Mouse (Mus musculus): ENCODE measurements at regions not wholly inside any gene's neighbourhood (a gene's known extent, or its start where the extent isn't known, plus 50 kb on each side); places are given as distances from the start of the nearest gene placed in this dataset.

GRCm38 (mm10) chr3:156205246-156205645 is 356.3 kb upstream of the Negr1 start:
- no peaks in the 10 kb centered on the region for H3K36me3 ChIP-seq
- 85% methylated on average over 3 of the region's 3 CpGs for WGBS
- no peak for ATAC-seq (ENCODE audit: low FRiP score, low read depth)
- H3K4me2 ChIP-seq (replicated peaks) = no peak overlapping the region
- H3K9ac ChIP-seq = no peak overlapping the region
- no peaks in the 10 kb centered on the region for H3K27me3 ChIP-seq (replicated peaks)
- no peaks in the 10 kb centered on the region for H3K9me3 ChIP-seq
- H3K4me3 ChIP-seq = no peak overlapping the region
- no peaks in the 10 kb centered on the region for H3K4me1 ChIP-seq
- H3K27ac ChIP-seq = no peak overlapping the region

GRCm38 (mm10) chr3:156208420-156208819 is 353.2 kb upstream of the Negr1 start:
- Histone ChIP-seq H3K4me2 (replicated peaks) (no peak overlapping the region), H3K27ac (no peak overlapping the region), H3K27me3 (replicated peaks) (no peaks in the 10 kb centered on the region), H3K9ac (no peak overlapping the region), H3K4me3 (no peak overlapping the region), H3K9me3 (no peaks in the 10 kb centered on the region), H3K36me3 (no peaks in the 10 kb centered on the region), H3K4me1 (no peaks in the 10 kb centered on the region)
- 48% methylated on average over 1 of the region's 1 CpGs for WGBS
- ATAC-seq (ENCODE audit: low FRiP score, low read depth) = no peak

DNA sequence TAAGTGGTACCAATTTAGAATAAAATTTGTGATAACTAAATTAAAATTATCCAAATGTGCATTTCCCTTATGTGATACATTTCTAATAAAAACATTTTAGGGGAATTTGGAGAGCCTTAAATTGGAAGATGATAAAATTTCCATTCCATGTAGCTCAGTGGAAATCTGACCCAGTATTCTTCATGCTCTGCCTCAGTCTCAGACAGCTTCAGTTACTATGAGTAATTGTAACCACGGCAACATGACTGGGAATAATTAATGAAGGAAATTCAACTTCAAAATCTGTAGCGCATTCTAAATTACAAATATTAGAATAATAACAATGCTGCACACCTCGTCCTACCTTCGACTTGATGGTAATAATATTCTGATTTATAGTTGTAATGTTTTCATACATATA is 350.8 kb upstream of the Negr1 start:
- Histone ChIP-seq H3K4me2 (replicated peaks) (no peak overlapping the region), H3K27ac (no peak overlapping the region), H3K4me3 (no peak overlapping the region), H3K4me1 (no peaks in the 10 kb centered on the region), H3K9ac (no peak overlapping the region), H3K36me3 (no peaks in the 10 kb centered on the region), H3K27me3 (replicated peaks) (no peaks in the 10 kb centered on the region), H3K9me3 (no peaks in the 10 kb centered on the region)
- ATAC-seq (ENCODE audit: low FRiP score, low read depth) = no peak
- 87% methylated on average over 4 of the region's 4 CpGs for WGBS

DNA sequence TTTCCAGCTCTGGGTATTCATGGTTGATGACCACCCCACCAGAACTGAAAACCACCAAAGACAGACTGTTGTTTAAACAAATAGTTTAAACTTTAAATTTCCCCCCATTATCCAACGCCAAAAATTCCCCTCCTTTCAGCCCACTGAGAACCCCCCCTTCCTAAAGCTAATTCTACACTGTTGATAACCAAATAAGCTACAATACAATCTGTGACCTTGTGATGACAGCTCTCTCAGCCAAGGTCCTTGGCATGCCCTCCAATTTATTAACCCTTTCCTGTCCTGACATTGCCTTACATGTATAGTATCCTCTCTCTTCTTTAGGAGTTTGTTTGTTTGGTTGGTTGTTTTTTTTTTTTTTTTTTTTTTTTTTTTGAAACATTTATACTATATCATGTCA is 346.8 kb upstream of the Negr1 start:
- Histone ChIP-seq H3K27ac (no peak overlapping the region), H3K9ac (no peak overlapping the region), H3K4me2 (replicated peaks) (no peak overlapping the region), H3K4me3 (no peak overlapping the region), H3K36me3 (no peaks in the 10 kb centered on the region), H3K9me3 (no peaks in the 10 kb centered on the region), H3K27me3 (replicated peaks) (no peaks in the 10 kb centered on the region), H3K4me1 (no peaks in the 10 kb centered on the region)
- ATAC-seq (ENCODE audit: low FRiP score, low read depth) = no peak
- 58% methylated on average over 1 of the region's 1 CpGs for WGBS

DNA sequence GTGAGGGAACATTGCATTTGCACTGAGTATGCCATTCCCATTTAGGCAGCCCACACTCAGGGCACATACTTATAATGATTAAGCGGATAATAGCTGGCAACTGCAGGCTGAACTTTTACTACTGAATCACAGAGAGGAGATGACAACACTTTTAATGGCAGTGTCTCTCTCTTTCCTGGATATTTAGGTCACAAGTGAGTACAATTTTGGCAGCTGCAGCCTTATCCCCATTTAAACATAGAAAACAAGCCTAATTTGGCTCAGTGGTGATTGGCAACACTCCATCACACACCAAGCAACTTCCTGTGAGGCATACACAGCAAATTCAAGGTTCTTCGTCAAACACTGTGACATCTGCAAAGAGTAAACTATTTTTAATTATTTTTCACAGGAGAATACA is 329.5 kb upstream of the Negr1 start:
- H3K4me1 ChIP-seq = no peaks in the 10 kb centered on the region
- no peak overlapping the region for H3K4me3 ChIP-seq
- 91% methylated on average over 2 of the region's 2 CpGs for WGBS
- no peaks in the 10 kb centered on the region for H3K27me3 ChIP-seq (replicated peaks)
- no peaks in the 10 kb centered on the region for H3K9me3 ChIP-seq
- H3K9ac ChIP-seq = no peak overlapping the region
- H3K36me3 ChIP-seq = no peaks in the 10 kb centered on the region
- H3K4me2 ChIP-seq (replicated peaks) = no peak overlapping the region
- ATAC-seq (ENCODE audit: low FRiP score, low read depth) = no peak
- no peak overlapping the region for H3K27ac ChIP-seq

DNA sequence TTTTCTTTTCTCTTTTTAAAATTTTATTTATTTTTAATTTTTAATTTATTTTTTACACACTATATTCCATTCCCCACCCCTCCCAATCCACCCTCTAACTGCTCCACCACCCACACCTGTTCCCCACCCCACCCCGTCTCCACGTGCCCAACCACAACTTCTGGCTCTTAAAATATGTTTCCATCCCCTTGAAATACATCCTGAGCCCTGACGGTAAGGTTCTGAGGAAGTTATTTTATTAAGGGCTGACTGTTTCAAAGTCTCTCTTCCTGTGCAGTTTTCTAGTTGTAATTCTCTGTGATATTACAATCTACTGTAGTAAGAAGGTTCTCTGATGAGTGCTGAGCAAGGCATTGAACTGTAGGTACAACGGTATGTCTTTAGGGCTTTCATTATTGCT is 325.6 kb upstream of the Negr1 start:
- Histone ChIP-seq H3K4me1 (no peaks in the 10 kb centered on the region), H3K27ac (no peak overlapping the region), H3K9me3 (no peaks in the 10 kb centered on the region), H3K27me3 (replicated peaks) (no peaks in the 10 kb centered on the region), H3K4me3 (no peak overlapping the region), H3K4me2 (replicated peaks) (no peak overlapping the region), H3K36me3 (no peaks in the 10 kb centered on the region), H3K9ac (no peak overlapping the region)
- ATAC-seq (ENCODE audit: low FRiP score, low read depth) = no peak
- 92% methylated on average over 4 of the region's 4 CpGs for WGBS

DNA sequence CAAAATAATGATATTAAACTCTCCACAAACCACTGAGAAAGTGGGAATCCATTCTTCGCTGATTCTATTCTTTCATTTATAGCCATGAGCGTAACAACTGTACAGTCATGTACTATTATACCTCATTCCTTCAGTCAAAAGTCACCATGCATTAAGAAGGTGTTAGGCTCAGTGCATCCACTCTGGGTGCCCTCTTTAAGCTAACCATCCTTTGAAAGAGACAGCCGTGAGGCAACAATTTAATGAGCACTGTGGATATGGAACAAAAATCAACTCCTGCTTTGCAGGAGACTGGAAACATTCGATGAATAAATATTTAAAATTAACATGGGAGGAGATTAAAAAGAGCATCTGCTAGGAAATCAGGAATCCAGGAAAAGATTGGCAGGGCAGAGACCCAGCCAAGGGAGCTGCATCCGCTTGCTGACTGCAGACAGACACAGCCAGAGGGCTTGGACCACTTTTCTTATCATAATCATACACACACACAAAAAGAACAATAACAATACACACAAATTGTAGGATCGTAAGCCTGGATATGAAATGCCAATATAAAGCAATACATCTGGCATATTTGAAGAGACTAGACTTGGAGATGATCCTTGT is 309.2 kb upstream of the Negr1 start:
- WGBS = 87% methylated on average over 6 of the region's 6 CpGs
- Histone ChIP-seq H3K36me3 (no peaks in the 10 kb centered on the region), H3K4me2 (replicated peaks) (no peak overlapping the region), H3K27me3 (replicated peaks) (no peaks in the 10 kb centered on the region), H3K9me3 (no peaks in the 10 kb centered on the region), H3K4me3 (no peak overlapping the region), H3K27ac (no peak overlapping the region), H3K4me1 (no peaks in the 10 kb centered on the region), H3K9ac (no peak overlapping the region)
- no peak for ATAC-seq (ENCODE audit: low FRiP score, low read depth)

- Histone ChIP-seq H3K27ac (no peak overlapping the region), H3K36me3 (no peaks in the 10 kb centered on the region), H3K27me3 (replicated peaks) (no peaks in the 10 kb centered on the region), H3K4me3 (no peak overlapping the region), H3K9ac (no peak overlapping the region), H3K4me2 (replicated peaks) (no peak overlapping the region), H3K9me3 (no peaks in the 10 kb centered on the region), H3K4me1 (no peaks in the 10 kb centered on the region)
- peak; percentile 68 for ATAC-seq (ENCODE audit: low FRiP score, low read depth)
- 58% methylated on average over 7 of the region's 7 CpGs for WGBS
Observed at GRCm38 (mm10) chr3:156253172-156253934, 308.2 kb upstream of the Negr1 start.

DNA sequence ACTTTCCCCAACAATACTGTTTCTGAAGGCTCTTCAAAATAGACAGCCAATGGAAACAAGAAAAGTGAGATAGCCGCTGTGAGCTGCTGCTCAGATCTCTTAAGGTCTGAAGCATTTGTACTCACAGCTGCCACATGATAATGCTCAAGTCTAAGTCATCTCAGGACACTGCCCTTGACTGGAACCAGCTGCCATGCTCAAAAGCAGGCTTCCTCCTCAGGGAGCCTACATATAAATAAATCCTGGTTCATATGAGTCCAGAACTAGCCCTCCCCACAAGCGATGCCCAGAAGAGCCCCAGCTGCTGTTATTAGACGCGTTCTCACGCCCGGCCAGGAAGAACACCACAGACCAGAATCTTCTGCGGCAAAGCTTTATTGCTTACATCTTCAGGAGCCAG is 304.9 kb upstream of the Negr1 start:
- Histone ChIP-seq H3K27ac (no peak overlapping the region), H3K4me1 (no peaks in the 10 kb centered on the region), H3K36me3 (no peaks in the 10 kb centered on the region), H3K4me2 (replicated peaks) (no peak overlapping the region), H3K27me3 (replicated peaks) (no peaks in the 10 kb centered on the region), H3K9me3 (no peaks in the 10 kb centered on the region), H3K9ac (no peak overlapping the region), H3K4me3 (no peak overlapping the region)
- no peak for ATAC-seq (ENCODE audit: low FRiP score, low read depth)
- WGBS = 95% methylated on average over 7 of the region's 7 CpGs

GRCm38 (mm10) chr3:156264654-156265053 is 296.9 kb upstream of the Negr1 start:
- Histone ChIP-seq H3K27me3 (replicated peaks) (no peaks in the 10 kb centered on the region), H3K9ac (no peak overlapping the region), H3K36me3 (no peaks in the 10 kb centered on the region), H3K4me1 (no peaks in the 10 kb centered on the region), H3K4me3 (no peak overlapping the region), H3K27ac (no peak overlapping the region), H3K9me3 (no peaks in the 10 kb centered on the region), H3K4me2 (replicated peaks) (no peak overlapping the region)
- ATAC-seq (ENCODE audit: low FRiP score, low read depth) = no peak
- 97% methylated on average over 6 of the region's 6 CpGs for WGBS

GRCm38 (mm10) chr3:156267727-156268126 is 293.9 kb upstream of the Negr1 start:
- Histone ChIP-seq H3K4me3 (no peak overlapping the region), H3K4me2 (replicated peaks) (no peak overlapping the region), H3K36me3 (no peaks in the 10 kb centered on the region), H3K4me1 (no peaks in the 10 kb centered on the region), H3K27me3 (replicated peaks) (no peaks in the 10 kb centered on the region), H3K9ac (no peak overlapping the region), H3K27ac (no peak overlapping the region), H3K9me3 (no peaks in the 10 kb centered on the region)
- WGBS = 65% methylated on average over 4 of the region's 4 CpGs
- ATAC-seq (ENCODE audit: low FRiP score, low read depth) = peak; percentile 34; the same call in 1 of the 2 replicates

DNA sequence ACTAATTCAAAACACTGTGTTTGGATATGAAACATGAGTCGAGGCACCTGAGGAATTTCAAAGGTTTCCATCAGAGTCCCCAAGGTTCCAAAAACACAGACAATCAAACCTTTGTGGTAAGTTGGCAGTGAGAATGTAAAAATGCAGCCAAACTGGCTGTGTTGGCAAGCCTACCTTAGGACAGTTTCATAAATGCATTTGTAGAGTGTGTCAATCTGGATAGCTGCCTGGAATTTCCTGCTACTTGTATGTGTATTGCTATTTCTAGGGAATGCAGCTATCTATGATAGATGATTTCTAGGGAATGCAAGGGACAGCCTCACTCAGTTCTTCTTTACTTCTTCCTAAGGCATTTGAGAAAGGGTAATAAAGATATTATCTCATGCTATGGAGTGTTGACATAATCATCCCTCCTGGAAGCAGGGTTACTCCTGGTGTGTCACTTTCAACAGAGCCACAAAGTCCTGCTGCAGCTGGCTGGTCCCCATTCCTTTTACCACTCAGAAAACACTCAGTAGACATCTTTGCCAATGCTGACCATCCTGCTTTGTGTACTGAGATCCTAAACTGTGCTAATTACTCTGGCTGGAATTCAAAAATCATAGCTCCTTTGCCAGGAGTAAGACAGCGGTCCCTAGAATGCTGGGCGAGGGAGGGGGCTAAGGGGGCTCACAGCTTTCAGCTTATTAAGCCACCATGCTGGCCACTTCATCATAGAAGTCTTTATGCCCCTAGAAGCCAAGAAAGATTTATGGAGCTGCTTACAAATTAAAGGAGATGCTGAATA is 261.4 kb upstream of the Negr1 start:
- Histone ChIP-seq H3K27ac (no peak overlapping the region), H3K4me1 (peaks cover 2% of the 10 kb centered on the region; the same call in 1 of the 2 replicates), H3K27me3 (replicated peaks) (no peaks in the 10 kb centered on the region), H3K4me3 (no peak overlapping the region), H3K9me3 (no peaks in the 10 kb centered on the region), H3K36me3 (no peaks in the 10 kb centered on the region), H3K9ac (no peak overlapping the region), H3K4me2 (replicated peaks) (no peak overlapping the region)
- WGBS = 52% methylated on average over 3 of the region's 3 CpGs
- 0 out of 2 replicates have a peak, but pooled peaks have one; percentile 3 for ATAC-seq (ENCODE audit: low FRiP score, low read depth)
